Mouse (Mus musculus) fat pad, adult 2 months (tissue): ENCODE data around the gene Mup19.
"Not testable (repeated sequence)": the region's sequence is repeated elsewhere in the genome, so short reads cannot be mapped to it uniquely, and the experiment has no call there.

ENCODE experiments used
- DNase-seq: peaks from one replicate; pipeline ENCODE4 v3.0.0-alpha.2; 2011; ENCODE audit warnings: low read depth, low spot score; ENCODE audit errors: extremely low read depth

Mup19 gene

DNA sequence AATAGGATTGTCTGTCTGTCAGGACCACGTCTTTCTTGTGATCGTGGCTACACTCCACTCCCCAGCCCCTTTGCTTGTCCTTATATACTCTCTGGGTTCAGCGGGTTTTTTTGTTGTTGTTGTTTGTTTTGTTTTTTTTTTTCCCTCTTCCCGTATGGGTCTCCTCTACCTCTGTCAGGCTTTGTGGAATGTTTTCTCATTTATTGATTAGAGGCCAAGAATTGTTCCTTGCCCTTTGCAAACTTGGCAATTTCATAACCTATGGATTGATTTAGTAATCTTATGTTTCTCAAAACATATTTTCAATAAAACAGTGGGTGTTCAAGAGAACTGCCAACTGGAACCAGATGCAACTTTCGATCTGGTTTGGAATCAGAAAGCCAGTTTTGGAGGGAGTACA is at the start of gene Mup19:
TSS of gene Mup19 (minus strand) at position 101 of the 400 bp plus-strand sequence.
- DNase-seq = not testable (repeated sequence)

DNA sequence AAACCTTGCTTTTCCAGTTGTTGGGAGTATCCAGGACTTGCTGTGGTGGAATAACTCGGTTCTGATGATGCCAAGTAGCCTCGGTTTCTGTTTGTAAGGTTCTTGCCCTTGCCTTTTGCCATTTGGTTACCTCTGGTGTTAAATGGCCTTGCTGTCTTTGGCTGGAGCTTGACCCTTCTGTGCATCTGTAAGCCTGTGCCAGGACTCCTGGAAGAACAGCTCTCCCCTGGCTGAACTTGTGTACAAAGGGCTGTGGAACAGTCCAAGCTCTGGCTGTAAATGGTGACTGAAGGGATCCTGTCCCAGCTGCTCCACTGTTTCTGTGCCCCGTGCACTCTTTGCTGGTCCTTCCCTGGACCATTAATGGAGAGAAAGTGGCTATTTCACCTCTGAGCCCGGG is 47.1 kb upstream of the Mup19 start:
- DNase-seq = no peak

DNA sequence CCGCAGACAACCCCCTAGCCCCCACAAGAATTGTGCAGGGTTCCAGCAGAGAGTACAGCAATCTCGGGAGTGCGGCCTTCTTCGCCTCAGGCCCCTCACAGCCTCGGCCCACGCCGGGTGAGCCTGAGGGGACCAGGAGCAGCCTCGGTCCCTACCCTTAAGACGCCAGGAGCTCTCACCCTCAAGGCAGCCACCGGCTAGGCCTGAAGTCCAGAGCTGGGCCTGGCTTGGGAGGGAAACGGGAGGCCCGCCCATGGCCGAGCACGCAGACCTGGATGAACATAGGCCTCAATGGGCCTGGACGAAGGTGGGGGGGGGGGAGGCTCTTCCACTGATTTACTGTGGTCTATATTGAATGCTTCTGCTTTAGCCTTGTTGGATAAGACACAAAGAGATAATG is 41.1 kb upstream of the Mup19 start:
- no peak for DNase-seq

DNA sequence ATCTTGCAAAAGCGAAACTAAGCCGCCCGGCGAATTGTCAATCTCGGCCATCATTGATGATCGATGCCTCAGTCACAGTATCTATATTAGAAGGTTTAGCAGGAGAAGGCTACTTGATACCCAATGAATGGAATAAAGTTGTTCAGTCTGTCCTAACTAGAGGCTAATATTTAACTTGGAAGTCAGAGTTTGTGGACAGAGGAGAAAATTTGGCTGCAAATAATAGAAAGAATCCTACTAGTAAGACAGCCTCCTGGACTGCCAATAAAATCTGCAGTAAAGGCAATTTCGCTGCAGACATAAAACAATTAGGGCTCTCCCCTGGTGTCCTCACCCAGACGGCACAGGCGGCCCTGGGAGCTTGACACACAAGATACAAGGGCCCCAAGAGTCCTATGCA is 40.5 kb upstream of the Mup19 start:
- not testable (repeated sequence) for DNase-seq

DNA sequence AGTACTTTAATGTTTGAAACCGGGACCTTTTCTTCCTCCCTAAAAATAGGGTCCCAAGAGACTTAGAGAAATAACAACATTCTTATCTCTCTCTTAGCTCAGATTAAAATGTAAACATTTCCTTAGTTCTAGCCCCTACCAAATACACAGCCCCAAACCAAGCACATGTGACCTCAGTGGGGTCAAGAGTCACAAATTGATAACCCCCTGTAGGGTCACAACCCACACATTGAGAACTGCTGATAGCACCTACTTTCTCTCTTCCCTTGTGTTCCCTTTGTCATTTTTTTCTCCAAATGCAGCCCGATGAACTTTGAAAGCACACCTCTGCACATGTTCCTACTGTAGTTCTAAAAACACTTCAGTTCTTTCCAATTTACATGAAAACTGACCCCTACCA is 33.5 kb upstream of the Mup19 start:
- no peak for DNase-seq

DNA sequence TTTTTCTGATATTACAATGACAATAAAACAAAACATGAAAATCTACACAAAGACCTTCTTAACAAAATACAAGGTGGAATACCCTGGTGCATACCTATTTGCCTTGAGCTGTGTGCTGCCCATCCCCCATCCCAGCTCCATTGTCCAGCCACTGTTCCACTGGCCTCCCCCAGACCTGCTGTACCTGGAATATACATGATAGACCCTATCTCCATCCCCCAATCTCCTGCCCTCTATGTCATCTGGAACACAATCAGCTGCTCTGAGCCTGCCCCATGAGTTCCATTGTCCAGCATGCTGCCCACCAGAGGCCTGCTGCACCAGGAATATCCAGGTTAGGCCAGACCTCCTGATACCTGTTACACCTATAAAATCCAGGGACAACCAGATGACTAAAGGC is 31.4 kb upstream of the Mup19 start:
- DNase-seq = no peak

DNA sequence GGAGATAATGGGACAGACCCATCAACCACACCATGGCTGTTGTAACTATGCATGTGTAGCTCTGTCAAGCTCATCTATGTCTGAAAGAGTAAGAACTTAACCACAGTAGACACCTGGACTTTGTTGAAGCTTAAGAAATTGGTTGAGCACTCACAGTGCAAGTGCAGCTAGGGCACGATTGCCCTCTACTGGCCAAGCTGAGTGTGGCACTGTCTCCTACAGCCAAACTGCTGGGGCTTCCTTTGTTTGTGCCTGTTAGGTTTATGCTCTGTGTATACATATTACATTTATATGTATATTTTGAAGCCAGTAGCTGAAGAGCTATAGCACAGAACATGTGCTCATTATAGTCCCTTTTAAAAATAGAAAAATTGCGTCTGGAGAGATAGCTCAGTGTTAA is 29.1 kb upstream of the Mup19 start:
- not testable (repeated sequence) for DNase-seq

DNA sequence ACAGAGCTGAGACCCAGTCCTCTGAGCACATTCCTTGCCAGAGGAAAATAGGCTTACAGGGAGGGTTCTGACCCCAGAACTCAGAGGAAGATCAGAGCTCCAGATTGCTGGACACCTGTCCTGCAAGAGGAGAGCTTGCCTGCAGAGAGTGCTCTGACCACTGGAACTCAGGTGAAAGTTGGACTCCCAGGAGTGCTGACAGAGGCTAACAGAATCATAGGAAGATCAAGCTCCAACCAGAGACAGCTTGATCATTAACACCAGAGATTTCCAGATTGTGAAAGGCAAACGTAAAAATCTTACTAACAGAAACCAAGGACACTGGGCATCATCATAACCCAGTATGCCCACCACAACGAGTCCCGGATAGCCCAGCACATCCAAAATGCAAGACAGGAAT is 26.9 kb upstream of the Mup19 start:
- not testable (repeated sequence) for DNase-seq

DNA sequence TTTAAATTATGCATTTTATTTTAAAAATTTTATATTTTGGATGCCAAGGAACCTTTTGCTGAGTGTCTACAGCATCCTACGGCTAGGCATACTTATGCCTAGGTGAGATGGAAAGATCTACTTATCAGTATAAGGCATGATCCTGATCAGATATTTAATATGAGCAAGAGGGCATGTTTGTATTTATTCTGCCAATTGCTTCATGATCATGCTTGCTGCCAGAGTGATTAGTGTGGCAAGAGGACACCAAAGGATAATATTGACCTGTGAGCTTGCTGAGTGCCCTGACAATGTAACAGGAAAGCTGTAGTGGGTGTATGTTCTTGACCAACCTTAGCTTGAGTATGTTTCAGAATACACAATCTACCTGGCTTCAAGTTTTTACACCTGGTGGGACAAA is 7.6 kb upstream of the Mup19 start:
- not testable (repeated sequence) for DNase-seq

DNA sequence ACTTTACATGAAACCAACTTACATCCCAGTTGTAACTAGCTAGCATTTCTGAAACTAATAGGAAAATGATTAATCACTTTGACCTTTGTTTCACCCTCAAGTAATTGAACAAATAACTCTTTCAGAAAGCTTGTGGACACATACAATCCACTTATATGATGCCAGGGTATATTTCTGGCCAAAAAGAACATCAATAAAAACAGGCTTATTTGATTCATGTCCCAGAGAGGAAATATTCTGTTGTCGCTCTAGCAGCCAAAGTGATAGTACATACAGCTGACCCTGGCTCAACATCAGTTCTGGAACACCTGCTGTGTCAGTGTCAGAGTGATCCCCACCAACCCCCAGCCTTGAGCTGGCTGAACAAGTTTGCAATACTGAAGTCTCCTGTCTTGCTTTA is 2.2 kb upstream of the Mup19 start:
- DNase-seq = not testable (repeated sequence)
